Mouse (Mus musculus): ENCODE measurements at regions not wholly inside any gene's neighbourhood (a gene's known extent, or its start where the extent isn't known, plus 50 kb on each side); places are given as distances from the start of the nearest gene placed in this dataset.

DNA sequence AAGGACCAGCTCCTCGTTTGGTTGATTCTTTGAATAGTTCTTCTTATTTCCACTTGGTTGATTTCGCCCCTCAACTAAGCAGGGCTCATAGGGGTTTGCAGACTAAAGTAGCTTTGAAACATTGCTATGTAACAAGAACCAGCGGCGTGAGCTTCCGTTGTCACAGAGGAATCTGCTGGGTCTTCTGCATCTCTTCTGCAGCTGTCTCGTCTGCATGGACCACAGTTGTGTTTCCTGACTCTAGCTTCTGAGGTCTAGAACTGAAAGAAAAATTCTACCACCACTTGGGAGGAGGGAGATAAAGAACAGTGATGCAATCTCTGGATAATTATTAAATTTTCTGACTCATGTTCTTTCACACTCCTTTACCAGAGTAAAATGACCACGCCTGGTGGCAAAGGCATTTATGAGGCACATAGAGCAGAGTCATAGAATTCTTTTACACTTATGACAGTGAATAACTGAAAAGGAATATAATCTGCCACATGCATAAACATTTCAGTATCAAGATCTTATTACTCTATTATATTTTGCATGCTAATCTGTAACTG lies 1340.9 kb downstream of the Slc22a22 start:
- DNase-seq, result no peak

GRCm38 (mm10) chr15:56128029-56128428 lies 1349.4 kb downstream of the Slc22a22 start:
- DNase-seq, result no peak

DNA sequence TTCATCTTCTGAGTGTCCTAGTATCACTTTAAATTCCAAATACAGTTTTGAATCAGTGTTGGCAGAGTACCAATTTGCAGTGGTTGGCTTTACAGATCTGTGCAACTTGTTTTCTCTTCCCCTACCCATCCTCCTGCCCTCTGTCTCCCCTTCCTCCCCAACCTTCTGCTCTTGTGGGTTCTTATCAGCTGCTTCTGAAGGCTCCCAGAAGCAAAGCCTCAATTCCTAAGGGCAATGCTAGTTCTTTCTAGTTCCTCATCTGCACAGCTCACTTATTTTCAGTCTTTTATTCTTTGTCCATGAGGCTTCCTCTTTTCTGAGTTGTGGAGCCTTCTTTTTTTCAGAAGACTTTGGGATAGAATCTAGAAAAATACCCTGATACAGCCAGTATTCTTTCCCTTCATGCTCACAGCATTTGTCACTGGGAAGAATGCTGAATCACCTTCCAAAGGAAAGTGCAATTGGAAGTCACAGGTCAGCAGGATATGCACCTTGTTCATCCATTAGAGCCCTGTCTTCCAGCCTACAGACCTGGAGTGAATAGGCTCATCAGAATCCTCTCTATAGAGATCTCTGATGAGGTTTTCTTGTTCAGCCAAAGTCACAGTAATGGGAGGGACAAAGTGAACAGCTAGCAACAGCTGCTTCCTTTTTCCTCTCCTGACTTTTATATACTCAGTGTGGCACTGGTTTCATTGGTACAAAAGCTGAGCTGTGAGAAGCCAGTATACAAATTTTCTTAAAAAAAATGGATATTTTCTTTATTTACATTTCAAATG lies 1357.9 kb downstream of the Slc22a22 start:
- no peak for DNase-seq

GRCm38 (mm10) chr15:56108313-56108712 lies 1369.1 kb downstream of the Slc22a22 start:
- DNase-seq, result no peak

DNA sequence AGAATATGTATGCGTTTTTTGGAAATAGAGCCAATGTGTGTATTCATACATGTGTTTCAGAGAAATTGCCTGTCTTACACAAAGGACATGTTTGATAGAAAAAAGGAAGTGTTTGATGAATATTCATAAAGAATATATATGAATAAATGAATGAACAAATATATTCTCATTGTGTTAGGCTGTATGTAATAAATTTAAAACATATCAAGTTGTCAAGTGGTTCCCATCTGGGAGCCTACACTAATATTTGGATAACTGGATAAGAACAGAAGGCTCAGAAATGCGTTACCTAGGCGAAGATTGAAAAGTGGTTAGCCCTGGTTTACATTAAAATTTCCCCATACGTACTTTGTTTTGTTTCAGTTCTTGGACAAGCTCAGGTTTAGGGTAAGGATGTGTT lies 1369.7 kb downstream of the Slc22a22 start:
- DNase-seq, result no peak

- DNase-seq, result no peak
Measured at GRCm38 (mm10) chr15:56100133-56100735, 1377.2 kb downstream of the Slc22a22 start.

DNA sequence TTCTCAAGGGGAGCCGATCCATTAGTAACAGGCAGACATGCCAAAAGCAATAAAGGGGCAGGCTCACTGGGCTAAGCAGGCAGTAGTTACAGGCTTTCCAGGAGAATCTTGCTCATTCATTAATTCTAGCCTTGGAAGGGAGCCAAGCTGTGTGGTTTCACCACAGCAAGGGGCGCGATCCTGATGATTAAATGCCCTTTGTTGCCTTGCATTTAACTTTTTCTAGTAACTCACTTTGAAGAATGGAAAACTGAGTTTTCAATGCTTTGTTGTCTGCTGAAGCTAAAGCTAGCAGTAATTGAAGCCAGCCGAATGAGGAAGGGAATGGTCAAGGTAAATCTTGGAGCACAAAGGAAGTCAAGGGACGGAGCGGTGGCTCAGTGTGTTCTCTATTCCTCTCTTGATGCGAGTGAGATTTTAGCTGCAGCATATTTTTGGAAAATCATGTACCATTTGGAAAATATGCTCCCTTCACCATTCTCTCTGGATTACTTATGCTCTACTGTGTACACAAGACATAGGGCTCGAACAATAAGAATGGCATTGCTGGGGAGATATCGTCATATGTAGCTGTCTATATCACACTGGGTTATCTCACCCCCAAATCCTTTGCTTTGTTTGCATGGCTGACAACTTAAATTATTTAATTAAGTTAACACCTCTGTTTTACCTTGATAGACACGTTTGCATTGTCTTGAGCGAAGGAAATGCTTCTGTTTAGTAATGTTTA lies 1399.4 kb downstream of the Slc22a22 start:
- no peak for DNase-seq

DNA sequence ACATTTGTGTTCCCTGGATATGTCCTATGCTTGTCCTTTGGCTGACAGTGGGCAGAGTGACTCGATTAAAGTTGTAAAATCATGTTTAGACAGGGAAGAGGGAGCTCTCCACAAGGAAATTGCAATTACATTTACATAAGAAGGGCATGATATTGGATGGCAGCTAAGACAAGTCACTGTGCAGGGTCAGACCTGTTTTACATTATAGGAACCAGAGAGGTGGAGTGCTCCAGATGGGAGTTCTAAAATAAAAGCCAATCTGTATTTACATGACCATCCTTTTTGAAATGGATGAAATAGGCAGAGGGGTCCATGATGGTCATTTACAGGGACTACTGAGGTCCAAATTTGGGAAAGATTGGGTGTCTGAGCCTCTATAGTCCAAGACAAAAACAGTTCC lies 1400.3 kb downstream of the Slc22a22 start:
- DNase-seq, result no peak

DNA sequence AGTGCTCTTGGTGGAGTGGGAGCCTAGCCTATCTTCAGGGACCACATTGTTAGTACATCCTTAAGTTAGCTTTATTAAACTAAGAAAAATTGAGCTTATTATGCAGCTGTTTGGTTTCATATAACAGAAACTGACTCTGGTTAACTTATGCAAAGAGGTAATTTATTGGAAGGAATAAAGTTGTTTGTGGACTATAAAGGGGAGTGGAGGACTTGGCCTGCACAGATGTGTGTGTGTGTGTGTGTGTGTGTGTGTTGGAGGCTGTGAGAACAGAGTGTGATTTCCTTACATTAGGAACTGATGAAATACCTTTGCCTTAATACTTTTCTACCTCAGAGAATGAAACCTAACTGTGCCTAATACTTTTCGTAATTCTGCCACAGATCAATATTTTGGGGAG lies 1400.7 kb downstream of the Slc22a22 start:
- no peak for DNase-seq

- peak; percentile 66 for DNase-seq
Measured at GRCm38 (mm10) chr15:56069511-56069910, 1407.9 kb downstream of the Slc22a22 start.

DNA sequence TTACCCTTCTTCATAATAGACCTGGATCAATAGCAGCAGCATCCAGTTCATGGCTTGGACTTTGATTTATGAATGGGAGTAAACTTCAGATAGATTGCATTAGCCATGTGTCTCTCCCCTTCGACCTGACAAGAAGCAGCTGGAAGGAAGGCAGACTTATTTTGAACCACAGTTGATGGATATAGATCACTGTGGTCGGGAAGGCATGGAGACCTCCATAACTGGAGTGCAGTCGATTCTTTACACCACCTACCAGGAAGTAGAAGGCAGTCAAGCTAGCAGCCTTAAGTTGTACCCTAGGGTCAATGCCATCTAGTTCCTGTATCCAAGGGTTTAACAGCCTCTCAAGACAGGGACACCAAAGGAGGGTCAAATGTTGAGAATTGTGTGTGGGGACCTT lies 1410.2 kb downstream of the Slc22a22 start:
- DNase-seq, result no peak

GRCm38 (mm10) chr15:56066540-56066939 lies 1410.9 kb downstream of the Slc22a22 start:
- peak; percentile 77 for DNase-seq

- peak; percentile 74 for DNase-seq
Measured at GRCm38 (mm10) chr15:56065872-56066534, 1411.4 kb downstream of the Slc22a22 start.

DNA sequence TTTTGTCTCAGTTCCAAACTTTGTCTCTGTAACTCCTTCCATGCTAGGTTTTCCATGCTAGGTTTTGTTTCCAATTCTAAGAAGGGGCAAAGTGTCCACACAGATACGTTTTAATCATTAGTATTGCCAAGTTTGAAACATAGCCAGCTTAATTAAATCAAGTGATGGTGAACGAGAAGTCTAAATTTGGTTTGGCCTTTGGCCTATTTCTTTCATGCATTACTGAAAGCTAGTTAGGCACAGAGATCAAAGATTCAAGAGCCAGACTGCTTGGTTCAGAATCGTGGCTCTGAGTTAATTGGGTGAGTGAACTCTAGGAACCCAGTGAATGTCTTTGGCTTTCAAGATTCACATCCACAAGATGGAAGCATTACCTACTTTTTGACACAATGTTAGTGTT lies 1414.8 kb downstream of the Slc22a22 start:
- DNase-seq, result no peak

DNA sequence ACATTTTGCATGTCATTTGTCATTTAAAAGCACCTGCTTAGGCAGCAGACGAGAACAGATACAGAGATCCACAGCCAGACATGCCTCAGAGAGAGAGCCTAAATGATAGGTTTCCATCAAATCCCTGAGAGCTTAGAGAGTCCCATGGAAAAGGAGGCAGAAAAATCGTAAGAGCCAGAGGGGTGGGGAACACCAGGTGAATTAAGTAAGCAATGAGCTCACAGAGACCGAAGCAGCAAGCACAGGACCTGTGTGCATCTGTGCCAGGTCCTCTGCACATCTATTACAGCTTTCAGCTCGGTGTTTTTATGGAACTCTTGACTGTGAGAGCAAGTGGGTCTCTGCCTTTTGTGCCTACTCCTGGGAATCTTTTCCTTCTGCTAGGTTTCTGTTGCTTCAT lies 1416.1 kb downstream of the Slc22a22 start:
- DNase-seq, result peak; percentile 75

DNA sequence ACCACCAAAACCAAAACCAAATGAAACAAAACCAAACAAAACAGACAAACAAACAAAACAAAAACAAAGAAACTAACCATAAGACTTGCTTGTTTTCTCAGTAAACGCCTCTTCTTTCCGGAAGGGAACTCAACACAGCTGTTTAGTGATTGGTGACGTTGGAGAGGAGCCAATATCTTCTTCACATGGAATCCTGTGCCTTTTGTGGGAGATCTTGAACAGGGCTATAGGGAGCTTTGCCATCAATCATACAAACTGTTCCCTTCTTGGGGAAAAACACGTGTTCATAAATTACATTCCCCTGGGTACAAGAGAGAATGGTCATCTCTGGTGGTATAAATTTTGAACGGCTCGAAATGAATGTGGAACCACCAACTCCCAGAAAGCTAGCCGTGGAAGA lies 1426.7 kb downstream of the Slc22a22 start:
- DNase-seq, result peak; percentile 56

DNA sequence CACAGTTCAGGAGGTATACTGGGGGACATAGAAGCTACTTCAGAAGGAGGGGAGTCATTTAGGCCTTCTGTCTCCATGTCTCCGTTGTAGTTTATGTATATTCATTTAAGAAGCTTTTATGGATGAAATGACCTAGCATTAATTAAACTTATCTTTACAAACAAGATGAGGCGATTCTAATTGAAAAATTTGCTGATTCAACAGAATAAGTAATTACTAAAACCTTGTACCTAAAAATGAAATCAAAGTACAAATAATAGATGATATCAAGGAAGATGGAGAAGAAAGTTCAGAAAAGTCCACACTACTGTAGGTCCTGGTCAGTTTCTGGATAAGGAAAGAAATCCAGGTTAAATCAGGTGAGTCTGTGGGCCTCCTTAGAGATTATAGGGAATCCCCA lies 1429.6 kb downstream of the Slc22a22 start:
- no peak for DNase-seq

GRCm38 (mm10) chr15:56046679-56047532 lies 1430.5 kb downstream of the Slc22a22 start:
- DNase-seq, result peak; percentile 93

DNA sequence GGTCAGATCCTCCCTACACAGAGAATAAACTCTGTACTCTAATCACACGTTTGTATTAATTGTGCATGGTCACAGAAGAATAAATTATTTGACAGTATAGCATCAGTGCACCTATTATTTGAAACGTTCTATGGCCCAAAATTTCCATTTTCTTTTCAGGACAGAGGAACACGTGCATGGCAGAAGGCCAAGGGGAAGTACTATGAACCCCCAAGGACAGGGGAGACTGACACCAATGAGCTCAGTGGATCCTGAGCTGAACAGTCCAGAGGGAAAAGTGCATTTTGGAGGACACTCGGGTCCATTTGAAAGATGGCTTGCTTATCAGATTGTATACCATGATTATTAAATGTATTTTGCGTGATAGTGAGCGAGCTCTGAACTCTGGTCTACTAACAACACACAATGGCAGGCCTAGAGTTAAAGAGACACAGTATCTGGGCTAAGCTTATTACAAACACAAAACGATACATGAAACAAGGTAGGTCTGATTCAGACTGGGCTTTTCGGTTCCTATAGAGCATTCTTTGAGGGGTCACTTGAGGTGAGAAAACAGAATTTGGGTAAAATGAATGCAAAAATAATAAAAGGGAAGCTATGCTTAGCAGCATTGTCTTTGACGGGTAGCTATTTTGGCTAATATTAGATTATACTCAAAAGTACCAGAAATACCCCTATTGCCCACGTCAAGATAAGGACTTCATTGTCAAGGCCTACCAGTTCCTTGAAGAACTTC lies 1431.7 kb downstream of the Slc22a22 start:
- peak; percentile 55 for DNase-seq

- peak; percentile 30 for DNase-seq
Measured at GRCm38 (mm10) chr15:56043282-56043681, 1434.1 kb downstream of the Slc22a22 start.

DNA sequence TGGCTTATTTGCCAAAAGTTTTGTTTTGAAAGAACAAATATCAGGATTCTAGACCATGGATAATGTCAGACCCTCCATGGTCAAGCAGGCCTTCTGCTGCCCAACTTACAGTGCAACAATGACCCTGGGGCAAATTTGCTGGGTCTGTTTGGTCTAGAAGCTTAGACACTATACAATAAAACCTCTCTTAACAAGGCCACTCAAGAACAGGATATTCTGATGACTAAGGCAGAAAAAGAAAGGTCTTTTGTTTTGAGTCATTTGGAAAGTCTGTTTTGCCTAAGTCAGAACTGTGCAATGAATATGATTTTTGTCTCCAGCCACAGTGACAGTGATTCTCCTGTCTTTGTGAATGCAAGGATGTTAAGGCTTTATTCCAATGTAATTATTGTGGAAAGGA lies 1435.0 kb downstream of the Slc22a22 start:
- no peak for DNase-seq
